In the genomic region with DNA sequence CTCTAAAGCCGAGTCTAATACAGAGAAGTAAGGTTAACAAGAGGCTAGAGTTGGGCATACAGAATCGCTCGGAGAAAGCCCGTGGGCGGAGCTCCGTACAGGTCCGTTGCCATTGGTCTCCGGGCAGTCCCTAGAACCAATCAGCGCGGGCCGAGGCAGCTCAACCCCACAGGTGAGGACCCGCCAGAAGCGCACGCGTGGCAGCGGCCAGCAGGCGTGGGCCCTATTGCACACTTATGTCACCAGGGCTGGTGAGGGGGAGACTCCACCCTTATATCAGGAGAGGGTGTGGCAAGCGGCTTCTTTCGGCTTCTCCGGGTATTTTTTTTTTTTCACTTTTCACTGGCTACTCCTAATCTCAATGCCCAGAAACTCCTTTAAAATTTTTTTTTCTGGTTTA, we compare ENCODE assay signal across 8 mouse cellular contexts. TPM values are rescaled to one million over a fixed set of nuclear protein-coding genes. Genes with fewer than 3 reads are reported as not detected.
DNase-seq lines count a peak whose midpoint lies in the region; TF ChIP-seq lines count a peak whose summit lies in the region.

No protein-coding gene starts in this region.

- in situ Hi-C loops in ES-E14 (cut with MboI; ENCODE audit: low sequenced_read_pairs in 2 of 2, unreplicated experiment in 2 of 2) = loop anchor here in 1 of 2 experiments (25.0 kb wide), 1 partner anchor 523 kb away; a partner anchor contains a TSS

- DNase-seq in ES-E14 (ENCODE audit: low read depth, low spot score) = no peak
- peak; percentile 52 to 61 for DNase-seq in cerebellum, adult 2 months
- DNase-seq in forelimb bud, embryonic 11.5 days (ENCODE audit: low read depth, low spot score) = peak; percentile 73
- peak; percentile 57 to 60 for DNase-seq in heart, postnatal 36 days
- DNase-seq in large intestine, adult 2 months (ENCODE audit: low read depth, low spot score) = peak; percentile 75
- peak; percentile 74 for DNase-seq in lung, postnatal 10 days
- DNase-seq in ovary, postnatal 10 days (ENCODE audit: low spot score) = peak; percentile 24
- peak; percentile 57 to 62 for DNase-seq in thymus, postnatal 36 days

- peaks cover 6% of the 10 kb centered on the region; the same call in 1 of the 2 replicates for H3K27me3 ChIP-seq in cerebellum, adult 2 months (ENCODE audit: control insufficient read depth, insufficient read depth, low read length)

- WGBS in cerebellum, adult 2 months = 1% methylated on average over 20 of the region's 20 CpGs
- WGBS in large intestine, adult 2 months = 8% methylated on average over 20 of the region's 20 CpGs

- H3K4me3 ChIP-seq in ES-E14 (ENCODE audit: insufficient read depth in 1 of 2, low read depth in 1 of 2, low read length in 2 of 2, poor library complexity in 1 of 2, severe bottlenecking in 1 of 2) = peak overlapping the region; percentile 24 to 42; a peak in 3 of 4 replicates
- peak overlapping the region; percentile 25 for H3K4me3 ChIP-seq in cerebellum, adult 2 months (replicated peaks; ENCODE audit: insufficient read depth, low read depth, low read length)

- no peak for TF ChIP-seq POLR2A in cerebellum, adult 2 months (IDR thresholded peaks at IDR 0.05; ENCODE audit: borderline replicate concordance, insufficient read depth, low read length)

- H3K4me1 ChIP-seq in ES-E14 (ENCODE audit: control insufficient read depth in 2 of 2, insufficient read depth in 2 of 2, low read length in 2 of 2, poor library complexity in 1 of 2) = peaks cover 2 to 8% of the 10 kb centered on the region in 2 experiments; a peak in 2 of 4 replicates
- no peaks in the 10 kb centered on the region for H3K4me1 ChIP-seq in cerebellum, adult 2 months (ENCODE audit: control insufficient read depth, insufficient read depth, low read length)

- H3K9ac ChIP-seq in ES-E14 (ENCODE audit: insufficient read depth, low read depth, low read length, poor library complexity, severe bottlenecking) = no peak overlapping the region

- intact Hi-C loops in heart, postnatal 36 days (cut with DNase I) = no loop called here

- H3K36me3 ChIP-seq in ES-E14 (ENCODE audit: control insufficient read depth, insufficient read depth, low read length, poor library complexity, severe bottlenecking) = no peaks in the 10 kb centered on the region

- no peak overlapping the region for H3K27ac ChIP-seq in ES-E14 (ENCODE audit: insufficient read depth, low read depth, low read length, poor library complexity, severe bottlenecking)
- no peak overlapping the region for H3K27ac ChIP-seq in cerebellum, adult 2 months (ENCODE audit: insufficient read depth, low read length)

- H3K9me3 ChIP-seq in ES-E14 (ENCODE audit: control insufficient read depth, insufficient read depth, low read depth, low read length) = no peaks in the 10 kb centered on the region

- no peak for TF ChIP-seq CTCF in cerebellum, adult 2 months (IDR thresholded peaks at IDR 0.05; ENCODE audit: borderline replicate concordance, insufficient read depth, low read depth, low read length)

TF ChIP-seq in ES-E14, 5 proteins besides CTCF, POLR2A, EP300 and RAD21:
- TF ChIP-seq ZNF384 (IDR thresholded peaks at IDR 0.05; ENCODE audit: low read depth, low read length) = peak; percentile 48
- no peak for TF ChIP-seq MAFK (IDR thresholded peaks at IDR 0.05; ENCODE audit: insufficient read depth, low read depth, low read length)
- 0 out of 2 replicates have a peak, but pooled peaks have one; percentile 7 for TF ChIP-seq CHD2 (IDR thresholded peaks at IDR 0.05; ENCODE audit: low read depth, low read length)
- TF ChIP-seq HCFC1 (IDR thresholded peaks at IDR 0.05; ENCODE audit: borderline replicate concordance, insufficient read depth, low read length) = no peak

RNA-seq across cellular contexts. Expression of a gene that starts 7.7 kb away (rescaled TPM):
- 4.4 and 8.1 TPM in 2 replicates for total RNA-seq in ES-E14 (2012; rRNA removed)
- 0.79 and 1.2 TPM in 2 replicates for polyA plus RNA-seq in cerebellum, adult 2 months (2012; rRNA removed)
- 1 to 10 TPM in 1 of 2 experiments, under 1 TPM in 1; 0.89 to 1.1 TPM for total RNA-seq in heart, postnatal 36 days (2021)
- polyA plus RNA-seq in large intestine, adult 2 months (2012; rRNA removed) = 2.5 and 2.6 TPM in 2 replicates
